Mouse (Mus musculus): ENCODE results near the gene Gpbp1.

DNA sequence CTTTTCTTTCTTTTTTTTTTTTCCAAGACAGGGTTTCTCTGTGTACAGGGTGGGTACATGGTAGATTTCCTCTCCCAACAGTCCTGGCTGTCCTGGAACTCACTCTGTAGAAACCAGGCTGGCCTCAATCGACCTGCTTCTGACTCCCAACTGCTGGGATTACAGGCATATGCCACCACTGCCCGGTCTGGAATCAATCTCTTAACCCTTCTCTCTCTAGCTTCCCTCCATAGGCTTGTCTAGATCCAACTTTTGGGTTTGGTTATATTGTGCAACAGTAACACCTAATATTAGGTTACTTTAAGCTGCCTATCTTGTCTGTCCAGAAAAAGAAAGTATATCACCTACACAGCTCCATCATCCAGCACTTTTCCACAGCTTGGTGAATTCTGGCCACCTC lies 33.1 kb downstream of the Gpbp1 start:
- TF ChIP-seq REST (IDR thresholded peaks at IDR 0.05; ENCODE audit: insufficient read depth, insufficient read length): no peak
- no peak for TF ChIP-seq POLR2AphosphoS2 (IDR thresholded peaks at IDR 0.05; ENCODE audit: insufficient read length, low read depth)
- TF ChIP-seq POLR2A (IDR thresholded peaks at IDR 0.05; ENCODE audit: insufficient read length, low read depth): no peak
- TF ChIP-seq MYOD1 (IDR thresholded peaks at IDR 0.05; ENCODE audit: control insufficient read depth in 1 of 3, insufficient read length in 2 of 3, low read depth in 2 of 3): no peak
- TF ChIP-seq TCF3 (IDR thresholded peaks at IDR 0.05; ENCODE audit: insufficient read length, low read depth): no peak
- TF ChIP-seq MAX (IDR thresholded peaks at IDR 0.05; ENCODE audit: low read depth): no peak
- TF ChIP-seq CEBPB (IDR thresholded peaks at IDR 0.05; ENCODE audit: insufficient read depth, poor library complexity, severe bottlenecking): no peak
- TF ChIP-seq E2F4 (IDR thresholded peaks at IDR 0.05; ENCODE audit: insufficient read depth): no peak
- TF ChIP-seq USF1 (IDR thresholded peaks at IDR 0.05; ENCODE audit: low read depth): no peak
- no peak for TF ChIP-seq MYOG (IDR thresholded peaks at IDR 0.05; ENCODE audit: control insufficient read depth in 1 of 3, insufficient read depth in 1 of 3, insufficient read length in 2 of 3, low read depth in 2 of 3)
- TF ChIP-seq SRF (IDR thresholded peaks at IDR 0.05; ENCODE audit: control insufficient read depth, insufficient read length, low read depth): no peak
- no peak for TF ChIP-seq TCF12 (IDR thresholded peaks at IDR 0.05; ENCODE audit: insufficient read depth, poor library complexity, severe bottlenecking)

Data from myocyte (in vitro differentiated cells).